Mouse (Mus musculus): Measurements from ENCODE around the gene Slit3. TPM values are rescaled to one million over a fixed set of nuclear protein-coding genes. Genes with fewer than 3 reads are reported as not detected.

Gene Slit3
- total and polyA plus RNA-seq, 3 experiments = 0.55 to 4.8 (median 2.8) TPM

- dilution Hi-C loops (cut with MboI; ENCODE audit: extremely low pct_ligation_motif_present, extremely low pct_unique_long_range_greater_than_20kb, low sequenced_read_pairs) (no loop called here), in situ Hi-C loops (cut with MboI; ENCODE audit: low pct_ligation_motif_present, low pct_unique_long_range_greater_than_20kb, low sequenced_read_pairs) (no loop called here)
- Histone ChIP-seq H3K4me3 (replicated peaks in 1 of 3; ENCODE audit: low read depth in 2 of 3, low read length in 2 of 3, poor library complexity in 1 of 3) (no peak overlapping the region), H3K9ac (ENCODE audit: insufficient read depth, low read depth) (no peak overlapping the region), H3K4me1 (ENCODE audit: control insufficient read depth in 1 of 2, insufficient read depth in 2 of 2) (peaks cover 0 to 26% of the 10 kb centered on the region in 2 experiments; a peak in 3 of 4 replicates), H3K27me3 (replicated peaks) (no peaks in the 10 kb centered on the region), H3K36me3 (replicated peaks in 1 of 2; ENCODE audit: control insufficient read depth in 1 of 2, insufficient read depth in 1 of 2, low read length in 1 of 2) (no peaks in the 10 kb centered on the region), H3K79me2 (replicated peaks; ENCODE audit: control insufficient read depth, extremely low read depth, insufficient read depth, poor library complexity, severe bottlenecking) (no peaks in the 10 kb centered on the region), H3K4me2 (ENCODE audit: insufficient read depth, low read depth, poor library complexity, severe bottlenecking) (no peak overlapping the region; the same call in 1 of the 2 replicates), H3K9me3 (replicated peaks; ENCODE audit: low read length) (no peaks in the 10 kb centered on the region), H3K27ac (ENCODE audit: insufficient read depth, low read depth) (no peak overlapping the region)
- TF ChIP-seq MEF2A (IDR thresholded peaks at IDR 0.05; ENCODE audit: borderline replicate concordance, low read depth, low read length) (0 out of 2 replicates have a peak, but pooled peaks have one; percentile 47), MYC (IDR thresholded peaks at IDR 0.05; ENCODE audit: low read depth, low read length) (no peak), TCF12 (IDR thresholded peaks at IDR 0.05; ENCODE audit: low read depth, low read length) (peak; percentile 36; the same call in 1 of the 2 replicates), MAFK (IDR thresholded peaks at IDR 0.05; ENCODE audit: insufficient replicate concordance, low read length) (no peak), USF2 (conservative IDR thresholded peaks at IDR 0.05; ENCODE audit: low read depth, low read length) (no peak), JUND (conservative IDR thresholded peaks at IDR 0.05; ENCODE audit: low read depth, low read length) (no peak), ZC3H11A (IDR thresholded peaks at IDR 0.05; ENCODE audit: low read depth, low read length) (peak; percentile 75), ZNF384 (IDR thresholded peaks at IDR 0.05; ENCODE audit: low read depth, low read length) (no peak), NELFE (IDR thresholded peaks at IDR 0.05; ENCODE audit: low read depth, low read length) (peak; percentile 27; the same call in 1 of the 2 replicates), TBP (conservative IDR thresholded peaks at IDR 0.05; ENCODE audit: low read depth, low read length) (no peak), CTCF (conservative IDR thresholded peaks at IDR 0.05 in 1 of 2, IDR thresholded peaks at IDR 0.05 in 1 of 2; ENCODE audit: low read depth in 2 of 2, low read length in 2 of 2) (peak; percentile 77 to 95), RAD21 (IDR thresholded peaks at IDR 0.05; ENCODE audit: low read depth, low read length) (peak; percentile 85), IRF4 (IDR thresholded peaks at IDR 0.05; ENCODE audit: low read depth, low read length) (peak; percentile 44; the same call in 1 of the 2 replicates), EP300 (IDR thresholded peaks at IDR 0.05; ENCODE audit: low read length) (no peak), UBTF (IDR thresholded peaks at IDR 0.05; ENCODE audit: low read depth, low read length) (no peak), HCFC1 (IDR thresholded peaks at IDR 0.05; ENCODE audit: low read depth, low read length) (no peak), SIN3A (IDR thresholded peaks at IDR 0.05; ENCODE audit: low read length) (no peak), SMC3 (IDR thresholded peaks at IDR 0.05; ENCODE audit: low read depth, low read length) (peak; percentile 95), ELF1 (IDR thresholded peaks at IDR 0.05; ENCODE audit: low read depth, low read length) (peak; percentile 65; the same call in 1 of the 2 replicates)
- peak; percentile 90 for DNase-seq (ENCODE audit: extremely low read depth)
Measured at GRCm38 (mm10) chr11:35451636-35452035, 330.6 kb downstream of the Slit3 start.

GRCm38 (mm10) chr11:35452413-35452812 lies 331.4 kb downstream of the Slit3 start:
- dilution Hi-C loops (cut with MboI; ENCODE audit: extremely low pct_ligation_motif_present, extremely low pct_unique_long_range_greater_than_20kb, low sequenced_read_pairs) (no loop called here), in situ Hi-C loops (cut with MboI; ENCODE audit: low pct_ligation_motif_present, low pct_unique_long_range_greater_than_20kb, low sequenced_read_pairs) (no loop called here)
- Histone ChIP-seq H3K27ac (ENCODE audit: insufficient read depth, low read depth) (no peak overlapping the region), H3K36me3 (replicated peaks in 1 of 2; ENCODE audit: control insufficient read depth in 1 of 2, insufficient read depth in 1 of 2, low read length in 1 of 2) (no peaks in the 10 kb centered on the region), H3K4me2 (ENCODE audit: insufficient read depth, low read depth, poor library complexity, severe bottlenecking) (no peak overlapping the region), H3K9ac (ENCODE audit: insufficient read depth, low read depth) (no peak overlapping the region), H3K4me3 (replicated peaks in 1 of 3; ENCODE audit: low read depth in 2 of 3, low read length in 2 of 3, poor library complexity in 1 of 3) (no peak overlapping the region), H3K27me3 (replicated peaks) (no peaks in the 10 kb centered on the region), H3K79me2 (replicated peaks; ENCODE audit: control insufficient read depth, extremely low read depth, insufficient read depth, poor library complexity, severe bottlenecking) (no peaks in the 10 kb centered on the region), H3K4me1 (ENCODE audit: control insufficient read depth in 1 of 2, insufficient read depth in 2 of 2) (peaks cover 0 to 23% of the 10 kb centered on the region in 2 experiments; a peak in 3 of 4 replicates), H3K9me3 (replicated peaks; ENCODE audit: low read length) (no peaks in the 10 kb centered on the region)
- DNase-seq (ENCODE audit: extremely low read depth) = peak; percentile 49
- TF ChIP-seq RAD21 (IDR thresholded peaks at IDR 0.05; ENCODE audit: low read depth, low read length) = peak; percentile 78
- peak; percentile 9 to 73; a peak in 2 of 4 replicates for TF ChIP-seq CTCF (conservative IDR thresholded peaks at IDR 0.05 in 1 of 2, IDR thresholded peaks at IDR 0.05 in 1 of 2; ENCODE audit: low read depth in 2 of 2, low read length in 2 of 2)
- TF ChIP-seq SMC3 (IDR thresholded peaks at IDR 0.05; ENCODE audit: low read depth, low read length) = peak; percentile 74
- no peak for TF ChIP-seq POLR2AphosphoS2 (IDR thresholded peaks at IDR 0.05; ENCODE audit: low read depth, low read length)
- peak; percentile 18; the same call in 1 of the 2 replicates for TF ChIP-seq IRF4 (IDR thresholded peaks at IDR 0.05; ENCODE audit: low read depth, low read length)
- TF ChIP-seq JUN (IDR thresholded peaks at IDR 0.05; ENCODE audit: insufficient read depth, low read depth, low read length) = no peak
